Mouse (Mus musculus): ENCODE measurements around the gene Farp2.

GRCm38 (mm10) chr1:93618059-93618748 lies 106.3 kb downstream of the Farp2 start:
- no peak for TF ChIP-seq CTCF (IDR thresholded peaks at IDR 0.05; ENCODE audit: insufficient read depth, low read length)
- no peak for TF ChIP-seq POLR2A (IDR thresholded peaks at IDR 0.05; ENCODE audit: borderline replicate concordance, extremely low read depth, low read depth, low read length)
